Mouse (Mus musculus) MEL (cell line): ENCODE measurements around the gene Gabra4. TPM values are rescaled to one million over a fixed set of nuclear protein-coding genes. Genes with fewer than 3 reads are reported as not detected.

Source experiments
- DNase-seq: peaks from one replicate; pipeline ENCODE4 v3.0.0; 2011; ENCODE audit warnings: low read depth, low spot score
- H3K27ac ChIP-seq: 2 replicates; pipeline ENCODE4 v1.5.1; 2012; ENCODE audit warnings: low read depth, mild to moderate bottlenecking, control low read depth, low read length, moderate library complexity; ENCODE audit not compliant: control insufficient read depth
- H3K27me3 ChIP-seq, 2 experiments: fragments of 150-350 bp in 1 of 2; sonication (generic) in 1 of 2; 2 replicates each; pipeline ENCODE4 v1.6.1; 2012; ENCODE audit warnings: low read length in 2 of 2, mild to moderate bottlenecking in 2 of 2, improper control_type of control experiment in 1 of 2, moderate library complexity in 1 of 2; ENCODE audit not compliant: insufficient read depth in 2 of 2, control insufficient read depth in 1 of 2
- H3K36me3 ChIP-seq, 2 experiments: 2 replicates each; pipeline ENCODE4 v1.6.1; 2012 to 2014; ENCODE audit warnings: low read length in 2 of 2, improper control_type of control experiment in 1 of 2, inconsistent platforms in 1 of 2, mild to moderate bottlenecking in 1 of 2; ENCODE audit not compliant: insufficient read depth in 2 of 2, control insufficient read depth in 1 of 2
- H3K4me1 ChIP-seq, 2 experiments: fragments of 150-350 bp in 1 of 2; sonication (generic) in 1 of 2; 2 replicates each; pipeline ENCODE4 v1.6.1; 2012; ENCODE audit warnings: low read length in 2 of 2, improper control_type of control experiment in 1 of 2, mild to moderate bottlenecking in 1 of 2; ENCODE audit not compliant: insufficient read depth in 2 of 2, control insufficient read depth in 1 of 2
- H3K4me3 ChIP-seq, 2 experiments: fragments of 150-350 bp in 1 of 2; sonication (generic) in 1 of 2; 2 replicates each; pipeline ENCODE4 v1.5.1; 2012; ENCODE audit warnings: low read depth in 2 of 2, low read length in 2 of 2, mild to moderate bottlenecking in 2 of 2, moderate library complexity in 2 of 2, control low read depth in 1 of 2, improper control_type of control experiment in 1 of 2; ENCODE audit not compliant: control insufficient read depth in 1 of 2, insufficient read depth in 1 of 2
- H3K79me2 ChIP-seq: 2 replicates; pipeline ENCODE4 v1.6.1; 2012; ENCODE audit warnings: mild to moderate bottlenecking, low read length, moderate library complexity; ENCODE audit not compliant: control insufficient read depth, poor library complexity, insufficient read depth
- H3K9ac ChIP-seq: 2 replicates; pipeline ENCODE4 v1.6.1; 2012; ENCODE audit warnings: low read depth, mild to moderate bottlenecking, control low read depth, low read length, moderate library complexity; ENCODE audit not compliant: control insufficient read depth, poor library complexity, severe bottlenecking
- H3K9me3 ChIP-seq: fragments of 150-350 bp; sonication (generic); replicated peaks from 2 replicates; pipeline ENCODE4 v1.6.1; 2012; ENCODE audit warnings: mild to moderate bottlenecking, low read length, improper control_type of control experiment, moderate library complexity; ENCODE audit not compliant: insufficient read depth
- CHD1 ChIP-seq: IDR thresholded peaks from 2 replicates; pipeline ENCODE4 v1.6.1; 2012; ENCODE audit warnings: low read depth, mild to moderate bottlenecking, inconsistent platforms, low read length, improper control_type of control experiment
- CHD2 ChIP-seq: IDR thresholded peaks from 2 replicates; pipeline ENCODE4 v1.6.1; 2011; ENCODE audit warnings: low read length, improper control_type of control experiment
- CTCF ChIP-seq, 3 experiments: IDR thresholded peaks in 2 of 3; conservative IDR thresholded peaks in 1 of 3; 2 replicates each; pipeline ENCODE4 v1.5.1; 2011 to 2012; ENCODE audit warnings: low read length in 3 of 3, low read depth in 2 of 3, mild to moderate bottlenecking in 2 of 3, improper control_type of control experiment in 1 of 3, inconsistent platforms in 1 of 3, mixed read lengths in 1 of 3, moderate library complexity in 1 of 3; ENCODE audit not compliant: control insufficient read depth in 1 of 3, insufficient read depth in 1 of 3, poor library complexity in 1 of 3, severe bottlenecking in 1 of 3
- ELF1 ChIP-seq: IDR thresholded peaks from 2 replicates; pipeline ENCODE4 v1.6.1; 2014; ENCODE audit warnings: low read depth, mild to moderate bottlenecking, inconsistent platforms, low read length, improper control_type of control experiment, moderate library complexity
- EP300 ChIP-seq, 2 experiments: IDR thresholded peaks; 2 replicates each; pipeline ENCODE4 v1.6.1; 2011; ENCODE audit warnings: improper control_type of control experiment in 2 of 2, low read length in 2 of 2, low read depth in 1 of 2, mild to moderate bottlenecking in 1 of 2
- ETS1 ChIP-seq: IDR thresholded peaks from 2 replicates; pipeline ENCODE4 v1.6.1; 2012; ENCODE audit warnings: low read depth, mild to moderate bottlenecking, inconsistent platforms, low read length, improper control_type of control experiment, moderate library complexity
- JUND ChIP-seq: IDR thresholded peaks from 2 replicates; pipeline ENCODE4 v1.6.1; 2011; ENCODE audit warnings: low read depth, mild to moderate bottlenecking, improper control_type of control experiment, low read length
- KAT2A ChIP-seq: conservative IDR thresholded peaks from 2 replicates; pipeline ENCODE4 v1.6.1; 2012; ENCODE audit warnings: low read depth, low read length, improper control_type of control experiment, inconsistent platforms
- MAX ChIP-seq: IDR thresholded peaks from 2 replicates; pipeline ENCODE4 v1.6.1; 2011; ENCODE audit warnings: low read length, improper control_type of control experiment
- MYB ChIP-seq: IDR thresholded peaks from 2 replicates; pipeline ENCODE4 v1.6.1; 2011; ENCODE audit warnings: mild to moderate bottlenecking, low read depth, low read length, improper control_type of control experiment
- MYC ChIP-seq: IDR thresholded peaks from 2 replicates; pipeline ENCODE4 v1.6.1; 2011; ENCODE audit warnings: low read depth, mild to moderate bottlenecking, low read length, improper control_type of control experiment, moderate library complexity
- POLR2A ChIP-seq, 2 experiments: IDR thresholded peaks; 2 replicates each; pipeline ENCODE4 v1.6.1; 2011 to 2012; ENCODE audit warnings: low read length in 2 of 2, mild to moderate bottlenecking in 2 of 2, control low read depth in 1 of 2, improper control_type of control experiment in 1 of 2, low read depth in 1 of 2, moderate library complexity in 1 of 2; ENCODE audit not compliant: control insufficient read depth in 1 of 2, insufficient read depth in 1 of 2, poor library complexity in 1 of 2
- POLR2AphosphoS5 ChIP-seq: IDR thresholded peaks from 2 replicates; pipeline ENCODE4 v1.6.1; 2012; ENCODE audit warnings: low read depth, borderline replicate concordance, mild to moderate bottlenecking, inconsistent platforms, low read length, moderate library complexity, mixed read lengths
- SMC3 ChIP-seq: IDR thresholded peaks from 2 replicates; pipeline ENCODE4 v1.6.1; 2011; ENCODE audit warnings: low read depth, low read length, improper control_type of control experiment
- TAL1 ChIP-seq: IDR thresholded peaks from 2 replicates; pipeline ENCODE4 v1.6.1; 2012; ENCODE audit warnings: mild to moderate bottlenecking, inconsistent platforms, low read length, moderate library complexity, mixed read lengths
- UBTF ChIP-seq: IDR thresholded peaks from 2 replicates; pipeline ENCODE4 v1.6.1; 2012; ENCODE audit warnings: low read depth, mild to moderate bottlenecking, inconsistent platforms, low read length, improper control_type of control experiment, moderate library complexity, borderline replicate concordance; ENCODE audit not compliant: insufficient read depth
- ZC3H11A ChIP-seq: IDR thresholded peaks from 2 replicates; pipeline ENCODE4 v1.6.1; 2012; ENCODE audit warnings: low read depth, mild to moderate bottlenecking, inconsistent platforms, low read length, improper control_type of control experiment
- ZKSCAN1 ChIP-seq: IDR thresholded peaks from 2 replicates; pipeline ENCODE4 v1.6.1; 2012; ENCODE audit warnings: low read depth, mild to moderate bottlenecking, inconsistent platforms, low read length, improper control_type of control experiment, moderate library complexity
- ZNF384 ChIP-seq: IDR thresholded peaks from 2 replicates; pipeline ENCODE4 v1.6.1; 2012; ENCODE audit warnings: low read depth, mild to moderate bottlenecking, inconsistent platforms, low read length, improper control_type of control experiment
- polyA plus RNA-seq, 2 experiments: library from polyadenylated mRNA; stranded (reverse) in 1 of 2; unstranded in 1 of 2; fragments of >175 nt in 1 of 2; fragments of >200 nt in 1 of 2; gene quantifications; 2 replicates each; pipeline versions ENCODE4 v1.2.1 to v1.2.4; 2012; ENCODE audit warnings: low replicate concordance in 2 of 2, low read depth in 1 of 2; ENCODE audit not compliant: insufficient read length in 2 of 2, insufficient read depth in 1 of 2, missing spikeins in 1 of 2
- total RNA-seq: library from RNA; depleted of rRNA; stranded (reverse); fragments of 300-350 nt; gene quantifications from 2 replicates; pipeline ENCODE4 v1.2.3, GENCODE M21; 2012

The Gabra4 gene
- total and polyA plus RNA-seq, 3 experiments: not detected

GRCm38 (mm10) chr5:71665593-71665992, 7.5 kb upstream of the Gabra4 start:
- no peak for DNase-seq
- Histone ChIP-seq H3K36me3 (no peaks in the 10 kb centered on the region), H3K9me3 (no peaks in the 10 kb centered on the region), H3K9ac (no peak overlapping the region), H3K4me1 (no peaks in the 10 kb centered on the region), H3K79me2 (no peaks in the 10 kb centered on the region), H3K4me3 (no peak overlapping the region), H3K27ac (no peak overlapping the region), H3K27me3 (no peaks in the 10 kb centered on the region)
- TF ChIP-seq CHD1: no peak

- Histone ChIP-seq H3K9me3 (no peaks in the 10 kb centered on the region), H3K4me3 (no peak within 1 kb of the TSS), H3K9ac (no peak within 1 kb of the TSS)
Measured at GRCm38 (mm10) chr5:71657482-71658114, 510 bp downstream of the Gabra4 start, which contains the start of gene Gabrb1. Gabrb1 (plus strand) TSS chr5:71658113.

GRCm38 (mm10) chr5:71656771-71657170, 1.3 kb downstream of the Gabra4 start:
- Histone ChIP-seq H3K27me3 (no peaks in the 10 kb centered on the region), H3K4me1 (no peaks in the 10 kb centered on the region), H3K36me3 (no peaks in the 10 kb centered on the region), H3K27ac (no peak overlapping the region), H3K9ac (no peak overlapping the region), H3K79me2 (no peaks in the 10 kb centered on the region), H3K9me3 (no peaks in the 10 kb centered on the region), H3K4me3 (no peak overlapping the region)
- no peak for DNase-seq
- no peak for TF ChIP-seq MAX
- TF ChIP-seq ZNF384: no peak
- no peak for TF ChIP-seq UBTF
- TF ChIP-seq ETS1: no peak
- TF ChIP-seq SMC3: no peak
- no peak for TF ChIP-seq KAT2A
- no peak for TF ChIP-seq CTCF (IDR thresholded peaks at IDR 0.05 in 2 of 3, conservative IDR thresholded peaks at IDR 0.05 in 1 of 3; ENCODE audit: control insufficient read depth in 1 of 3, insufficient read depth in 1 of 3, low read depth in 2 of 3, low read length in 3 of 3, poor library complexity in 1 of 3, severe bottlenecking in 1 of 3)
- no peak for TF ChIP-seq EP300 (IDR thresholded peaks at IDR 0.05; ENCODE audit: low read depth in 1 of 2, low read length in 2 of 2)
- no peak for TF ChIP-seq ZKSCAN1

More at GRCm38 (mm10) chr5:71657482-71658114, 510 bp downstream of the Gabra4 start, which contains the start of gene Gabrb1:
- H3K27me3 ChIP-seq: no peaks in the 10 kb centered on the region
- TF ChIP-seq ZC3H11A: no peak
- TF ChIP-seq JUND: no peak
- no peak for TF ChIP-seq ELF1
- TF ChIP-seq MYC: no peak
- no peak for TF ChIP-seq ETS1
- no peak for TF ChIP-seq POLR2AphosphoS5
- no peak for TF ChIP-seq TAL1
- TF ChIP-seq ZKSCAN1: no peak
- no peak for TF ChIP-seq CHD2
- TF ChIP-seq EP300 (IDR thresholded peaks at IDR 0.05; ENCODE audit: low read depth in 1 of 2, low read length in 2 of 2): no peak
- no peak for TF ChIP-seq POLR2A (IDR thresholded peaks at IDR 0.05; ENCODE audit: control insufficient read depth in 1 of 2, insufficient read depth in 1 of 2, low read depth in 1 of 2, low read length in 2 of 2, poor library complexity in 1 of 2)
- no peak for TF ChIP-seq MYB
- H3K4me1 ChIP-seq: no peaks in the 10 kb centered on the region
- H3K27ac ChIP-seq: no peak within 1 kb of the TSS
- DNase-seq: no peak
- no peaks in the 10 kb centered on the region for H3K36me3 ChIP-seq
- no peaks in the 10 kb centered on the region for H3K79me2 ChIP-seq
